Mouse (Mus musculus): ENCODE results near the gene Dhrs9.

Dhrs9 gene

DNA sequence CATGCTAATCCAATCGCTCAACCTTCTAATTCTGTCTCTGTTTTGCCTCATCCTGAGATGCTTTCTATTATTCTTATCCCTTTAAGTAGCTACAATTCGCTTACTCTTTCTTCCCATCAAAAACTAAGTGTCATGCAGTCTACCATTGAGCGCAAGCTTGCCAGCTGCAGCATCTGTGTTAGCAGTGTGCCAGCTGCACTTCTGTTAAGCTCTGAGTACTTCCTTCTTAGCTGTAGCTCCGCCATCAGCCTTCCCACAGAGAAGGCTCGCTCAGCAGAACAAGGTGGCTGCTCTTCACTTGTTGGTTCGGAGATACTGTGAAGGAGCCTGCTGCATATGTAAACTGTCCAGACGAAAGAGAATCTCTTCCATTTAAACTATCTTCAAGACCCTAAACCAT lies 22.1 kb downstream of the Dhrs9 start:
- no peak for TF ChIP-seq NANOG (IDR thresholded peaks at IDR 0.05; ENCODE audit: borderline replicate concordance, low read length)
- no peak for TF ChIP-seq CTCF (conservative IDR thresholded peaks at IDR 0.05; ENCODE audit: low read length)
- no peak for TF ChIP-seq POU5F1 (IDR thresholded peaks at IDR 0.05; ENCODE audit: borderline replicate concordance, low read length)
- Histone ChIP-seq H3K9me3 (ENCODE audit: low read length) (no peaks in the 10 kb centered on the region), H3K27me3 (ENCODE audit: insufficient read depth, low read length) (no peaks in the 10 kb centered on the region), H3K4me1 (replicated peaks; ENCODE audit: low read depth, low read length) (no peaks in the 10 kb centered on the region), H3K36me3 (ENCODE audit: insufficient read depth, low read length) (no peaks in the 10 kb centered on the region), H3K4me3 (replicated peaks; ENCODE audit: low read length) (no peak overlapping the region)

DNA sequence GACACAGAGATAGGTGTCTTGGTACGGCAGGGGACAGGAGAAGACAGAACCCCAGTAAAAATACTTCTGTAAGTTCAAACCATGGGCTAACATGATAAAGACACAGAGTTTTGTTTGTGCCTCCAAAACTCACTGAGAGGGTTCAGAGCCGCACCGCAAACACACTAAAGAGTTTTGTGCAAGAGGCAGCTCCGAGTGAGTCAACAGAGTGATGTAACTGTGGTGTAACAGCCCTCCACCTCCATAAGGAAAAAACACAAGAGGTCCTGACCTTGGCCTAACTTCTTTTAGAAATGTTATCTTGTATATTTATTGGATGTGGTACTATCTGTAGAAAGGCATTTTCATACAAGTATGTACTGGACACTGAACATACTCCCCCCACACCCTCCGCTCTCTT lies 25.4 kb downstream of the Dhrs9 start:
- H3K27me3 ChIP-seq (ENCODE audit: insufficient read depth, low read length): no peaks in the 10 kb centered on the region
- no peaks in the 10 kb centered on the region for H3K9me3 ChIP-seq (ENCODE audit: low read length)
- H3K36me3 ChIP-seq (ENCODE audit: insufficient read depth, low read length): no peaks in the 10 kb centered on the region
- TF ChIP-seq NANOG (IDR thresholded peaks at IDR 0.05; ENCODE audit: borderline replicate concordance, low read length) (no peak), CTCF (conservative IDR thresholded peaks at IDR 0.05; ENCODE audit: low read length) (no peak), POU5F1 (IDR thresholded peaks at IDR 0.05; ENCODE audit: borderline replicate concordance, low read length) (no peak)
- no peaks in the 10 kb centered on the region for H3K4me1 ChIP-seq (replicated peaks; ENCODE audit: low read depth, low read length)
- no peak overlapping the region for H3K4me3 ChIP-seq (replicated peaks; ENCODE audit: low read length)

DNA sequence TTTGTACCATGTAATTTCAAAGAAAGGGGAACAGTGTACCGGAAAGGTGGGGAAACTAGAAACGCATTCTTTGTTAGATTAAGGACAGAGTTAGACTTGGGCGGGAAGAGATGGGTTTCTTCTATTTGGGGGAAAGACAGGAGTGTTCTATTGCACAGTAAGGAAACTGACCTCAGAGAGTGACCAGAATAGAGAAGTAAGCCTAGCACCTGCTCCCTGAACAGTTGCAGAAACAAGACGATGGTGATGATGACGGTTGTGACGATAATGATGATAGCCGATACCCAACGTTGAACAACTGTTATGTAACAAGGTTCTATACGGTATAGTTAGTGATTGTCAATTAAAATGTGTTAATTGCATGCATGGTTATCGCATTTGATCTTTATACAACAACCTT lies 34.3 kb downstream of the Dhrs9 start:
- Histone ChIP-seq H3K27me3 (ENCODE audit: insufficient read depth, low read length) (no peaks in the 10 kb centered on the region), H3K9me3 (ENCODE audit: low read length) (no peaks in the 10 kb centered on the region), H3K4me3 (replicated peaks; ENCODE audit: low read length) (no peak overlapping the region), H3K4me1 (replicated peaks; ENCODE audit: low read depth, low read length) (peaks cover 39% of the 10 kb centered on the region), H3K36me3 (ENCODE audit: insufficient read depth, low read length) (no peaks in the 10 kb centered on the region)
- TF ChIP-seq CTCF (conservative IDR thresholded peaks at IDR 0.05; ENCODE audit: low read length) (no peak), POU5F1 (IDR thresholded peaks at IDR 0.05; ENCODE audit: borderline replicate concordance, low read length) (no peak), NANOG (IDR thresholded peaks at IDR 0.05; ENCODE audit: borderline replicate concordance, low read length) (no peak)

DNA sequence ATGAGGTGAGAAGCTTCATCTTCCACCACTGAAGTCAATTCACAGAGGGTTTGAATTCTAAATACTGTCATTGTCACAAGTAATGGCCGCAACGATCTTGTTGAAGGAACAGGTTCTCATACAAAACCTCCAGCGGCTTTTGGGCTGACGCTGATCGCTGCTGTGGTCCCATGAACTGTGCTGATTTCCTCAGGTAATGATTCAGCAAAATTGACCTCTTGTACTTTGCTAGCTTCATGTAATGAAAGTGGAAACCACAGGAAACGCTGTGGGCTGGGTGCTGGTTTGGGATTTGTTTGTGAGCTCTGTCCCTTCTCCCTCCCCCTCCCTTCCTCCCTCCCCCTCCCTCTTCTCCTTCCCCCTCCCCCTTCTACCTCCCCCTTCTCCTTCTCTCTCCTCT lies 34.8 kb downstream of the Dhrs9 start:
- Histone ChIP-seq H3K9me3 (ENCODE audit: low read length) (no peaks in the 10 kb centered on the region), H3K27me3 (ENCODE audit: insufficient read depth, low read length) (peaks cover under 1% of the 10 kb centered on the region; the same call in 1 of the 2 replicates), H3K4me1 (replicated peaks; ENCODE audit: low read depth, low read length) (peaks cover 39% of the 10 kb centered on the region), H3K4me3 (replicated peaks; ENCODE audit: low read length) (no peak overlapping the region), H3K36me3 (ENCODE audit: insufficient read depth, low read length) (no peaks in the 10 kb centered on the region)
- TF ChIP-seq POU5F1 (IDR thresholded peaks at IDR 0.05; ENCODE audit: borderline replicate concordance, low read length) (no peak), NANOG (IDR thresholded peaks at IDR 0.05; ENCODE audit: borderline replicate concordance, low read length) (no peak), CTCF (conservative IDR thresholded peaks at IDR 0.05; ENCODE audit: low read length) (no peak)

DNA sequence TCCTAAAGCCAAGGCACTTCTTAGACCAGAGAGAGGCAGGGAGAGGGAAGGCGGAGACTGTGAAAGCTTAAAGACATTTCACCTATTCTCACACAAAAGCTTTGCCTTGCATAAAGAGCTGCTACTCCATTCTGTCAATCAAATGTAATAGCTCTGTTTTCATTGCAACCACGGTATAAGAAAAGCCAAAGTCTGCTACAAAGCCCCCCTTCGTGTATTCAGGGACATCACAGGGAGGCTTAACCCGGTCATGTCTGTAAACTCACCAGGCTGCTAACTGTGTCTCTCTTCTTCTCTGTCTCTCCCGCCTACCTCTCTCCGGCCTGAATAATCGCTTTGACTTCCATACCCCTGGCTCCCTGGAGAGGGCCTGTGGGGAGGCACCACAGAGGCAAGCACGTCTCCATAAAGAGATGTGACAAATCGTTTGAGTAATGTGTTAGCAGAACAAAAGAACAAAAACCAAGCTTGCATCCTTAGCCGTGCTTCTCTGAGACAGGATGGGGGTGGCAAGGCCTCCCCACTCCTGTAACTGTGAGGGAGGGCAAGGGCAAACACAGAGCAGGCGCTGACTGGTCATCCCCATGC lies 38.1 kb downstream of the Dhrs9 start:
- no peak overlapping the region for H3K4me3 ChIP-seq (replicated peaks; ENCODE audit: low read length)
- H3K27me3 ChIP-seq (ENCODE audit: insufficient read depth, low read length): peaks cover 5% of the 10 kb centered on the region; the same call in 1 of the 2 replicates
- no peaks in the 10 kb centered on the region for H3K36me3 ChIP-seq (ENCODE audit: insufficient read depth, low read length)
- no peaks in the 10 kb centered on the region for H3K9me3 ChIP-seq (ENCODE audit: low read length)
- TF ChIP-seq CTCF (conservative IDR thresholded peaks at IDR 0.05; ENCODE audit: low read length) (no peak), NANOG (IDR thresholded peaks at IDR 0.05; ENCODE audit: borderline replicate concordance, low read length) (peak; percentile 51)
- H3K4me1 ChIP-seq (replicated peaks; ENCODE audit: low read depth, low read length): peaks cover 39% of the 10 kb centered on the region

DNA sequence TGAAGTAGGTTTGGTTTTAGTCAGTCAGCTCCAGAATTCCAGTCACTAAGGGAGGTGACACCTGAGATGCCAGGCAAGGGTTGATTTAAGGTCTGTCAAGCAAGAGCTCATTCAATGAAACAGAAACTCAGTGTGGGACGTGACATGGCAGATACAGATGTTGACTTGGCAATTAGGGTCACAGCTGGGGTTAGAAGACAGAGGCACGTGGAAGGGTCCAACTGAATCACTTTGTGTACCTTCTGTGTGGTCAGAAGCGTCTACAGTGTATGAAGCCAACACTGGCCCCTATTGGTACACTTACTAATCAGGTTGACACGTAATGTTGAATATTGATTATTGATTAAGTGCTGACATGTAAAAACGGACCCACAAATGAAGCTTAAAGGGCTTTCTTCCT lies 44.6 kb downstream of the Dhrs9 start:
- peaks cover 5% of the 10 kb centered on the region; the same call in 1 of the 2 replicates for H3K27me3 ChIP-seq (ENCODE audit: insufficient read depth, low read length)
- no peaks in the 10 kb centered on the region for H3K4me1 ChIP-seq (replicated peaks; ENCODE audit: low read depth, low read length)
- no peaks in the 10 kb centered on the region for H3K9me3 ChIP-seq (ENCODE audit: low read length)
- no peak for TF ChIP-seq CTCF (conservative IDR thresholded peaks at IDR 0.05; ENCODE audit: low read length)
- no peak for TF ChIP-seq POU5F1 (IDR thresholded peaks at IDR 0.05; ENCODE audit: borderline replicate concordance, low read length)
- no peak for TF ChIP-seq NANOG (IDR thresholded peaks at IDR 0.05; ENCODE audit: borderline replicate concordance, low read length)
- no peak overlapping the region for H3K4me3 ChIP-seq (replicated peaks; ENCODE audit: low read length)
- peaks cover 35% of the 10 kb centered on the region for H3K36me3 ChIP-seq (ENCODE audit: insufficient read depth, low read length)

DNA sequence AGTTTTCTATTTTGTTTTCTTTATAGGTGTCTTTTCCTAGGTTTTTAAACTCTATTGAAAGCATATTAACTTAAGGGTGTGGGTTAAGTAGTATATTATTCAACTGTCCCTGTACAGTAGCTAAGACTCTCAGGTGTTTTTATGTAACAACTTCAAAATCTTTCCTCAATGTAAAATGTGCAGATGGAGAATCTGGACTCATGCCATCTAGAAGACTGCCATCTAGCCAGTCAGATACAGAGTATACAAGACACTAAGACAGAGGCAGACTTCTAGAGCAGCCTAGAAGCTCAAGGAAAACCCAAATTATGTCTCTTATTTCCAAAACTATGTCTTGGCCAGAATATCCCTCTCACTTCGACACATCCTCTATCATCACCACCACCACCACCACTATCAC lies 45.8 kb downstream of the Dhrs9 start:
- Histone ChIP-seq H3K27me3 (ENCODE audit: insufficient read depth, low read length) (no peaks in the 10 kb centered on the region), H3K36me3 (ENCODE audit: insufficient read depth, low read length) (peaks cover 48% of the 10 kb centered on the region), H3K4me1 (replicated peaks; ENCODE audit: low read depth, low read length) (no peaks in the 10 kb centered on the region), H3K9me3 (ENCODE audit: low read length) (no peaks in the 10 kb centered on the region), H3K4me3 (replicated peaks; ENCODE audit: low read length) (no peak overlapping the region)
- TF ChIP-seq POU5F1 (IDR thresholded peaks at IDR 0.05; ENCODE audit: borderline replicate concordance, low read length) (no peak), CTCF (conservative IDR thresholded peaks at IDR 0.05; ENCODE audit: low read length) (no peak), NANOG (IDR thresholded peaks at IDR 0.05; ENCODE audit: borderline replicate concordance, low read length) (no peak)

DNA sequence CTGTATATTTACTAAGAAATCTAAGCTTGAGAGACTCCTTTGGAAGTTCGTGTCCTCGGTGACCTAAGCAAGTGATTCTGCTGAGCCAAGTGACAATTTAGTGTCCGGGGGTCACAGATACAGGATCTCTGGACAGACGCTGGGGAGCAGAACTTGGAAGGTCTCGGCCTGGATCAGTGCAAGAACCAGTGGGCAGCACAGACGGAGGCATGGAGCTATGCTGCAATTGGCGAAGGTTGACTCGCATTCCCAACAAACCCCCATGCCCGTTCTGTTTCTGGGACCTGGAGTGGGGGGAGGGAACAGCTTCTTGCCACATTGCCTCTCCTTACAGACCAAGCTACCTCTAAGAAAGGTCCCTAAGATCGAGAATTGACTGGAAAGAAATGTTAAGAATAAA lies 46.9 kb downstream of the Dhrs9 start:
- Histone ChIP-seq H3K36me3 (ENCODE audit: insufficient read depth, low read length) (peaks cover 58% of the 10 kb centered on the region), H3K9me3 (ENCODE audit: low read length) (no peaks in the 10 kb centered on the region), H3K27me3 (ENCODE audit: insufficient read depth, low read length) (no peaks in the 10 kb centered on the region), H3K4me3 (replicated peaks; ENCODE audit: low read length) (no peak overlapping the region), H3K4me1 (replicated peaks; ENCODE audit: low read depth, low read length) (no peaks in the 10 kb centered on the region)
- no peak for TF ChIP-seq POU5F1 (IDR thresholded peaks at IDR 0.05; ENCODE audit: borderline replicate concordance, low read length)
- no peak for TF ChIP-seq CTCF (conservative IDR thresholded peaks at IDR 0.05; ENCODE audit: low read length)
- TF ChIP-seq NANOG (IDR thresholded peaks at IDR 0.05; ENCODE audit: borderline replicate concordance, low read length): no peak

DNA sequence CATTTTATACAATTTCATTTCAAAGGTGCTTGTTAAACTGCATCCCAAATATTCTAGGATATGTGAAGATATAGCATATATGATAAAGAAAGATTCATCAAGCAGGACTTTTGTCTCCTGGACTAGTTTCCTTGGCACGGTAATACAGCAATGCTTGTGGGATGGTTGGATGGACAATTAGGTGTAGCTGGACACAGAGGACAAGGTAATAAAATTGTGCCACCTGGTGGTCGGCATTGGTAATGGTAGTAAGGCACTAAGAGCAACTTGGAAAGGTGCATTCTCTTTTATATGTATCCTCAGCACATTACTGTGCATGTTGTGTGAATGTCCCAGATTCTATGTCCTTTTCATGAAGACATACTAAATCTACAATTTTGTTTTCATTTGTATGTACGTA lies 47.9 kb downstream of the Dhrs9 start:
- H3K27me3 ChIP-seq (ENCODE audit: insufficient read depth, low read length): no peaks in the 10 kb centered on the region
- no peaks in the 10 kb centered on the region for H3K4me1 ChIP-seq (replicated peaks; ENCODE audit: low read depth, low read length)
- H3K9me3 ChIP-seq (ENCODE audit: low read length): no peaks in the 10 kb centered on the region
- H3K4me3 ChIP-seq (replicated peaks; ENCODE audit: low read length): no peak overlapping the region
- peaks cover 68% of the 10 kb centered on the region for H3K36me3 ChIP-seq (ENCODE audit: insufficient read depth, low read length)
- no peak for TF ChIP-seq NANOG (IDR thresholded peaks at IDR 0.05; ENCODE audit: borderline replicate concordance, low read length)
- TF ChIP-seq CTCF (conservative IDR thresholded peaks at IDR 0.05; ENCODE audit: low read length): peak; percentile 74
